Mouse (Mus musculus) thymus, postnatal 25 days (tissue): Measurements from ENCODE around the gene Uba1y.
"Not testable (repeated sequence)": the region's sequence is repeated elsewhere in the genome, so short reads cannot be mapped to it uniquely, and the experiment has no call there.

Source experiments
- DNase-seq: peaks from one replicate; pipeline ENCODE4 v3.0.0; 2022

Gene Uba1y

GRCm38 (mm10) chrY:818396-818795 lies at the start of gene Uba1y:
TSS of gene Uba1y (plus strand) at chrY:818649.
- no peak for DNase-seq

DNA sequence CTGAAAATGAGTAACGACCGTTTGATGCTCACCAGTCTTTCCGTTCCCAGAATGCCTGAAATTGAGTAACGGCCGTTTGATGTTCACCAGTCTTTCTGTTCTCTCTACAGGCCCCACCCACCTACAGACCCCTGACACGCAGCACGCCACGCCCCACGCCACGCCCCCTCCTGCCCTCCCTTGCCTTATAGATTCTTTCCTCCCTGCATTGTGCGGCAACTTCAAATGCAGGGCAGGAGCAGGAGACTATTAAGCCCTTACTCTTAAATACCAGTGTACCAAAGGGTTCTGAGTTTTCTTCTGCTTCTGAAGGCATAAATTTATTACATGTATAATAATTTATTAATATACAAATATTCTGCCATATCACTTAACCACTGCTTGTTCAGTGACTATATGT lies 21.1 kb upstream of the Uba1y start, which contains the start of gene Zfy1:
Gene Zfy1, minus strand, starts transcription at position 101 of the 400 bp plus-strand sequence.
- not testable (repeated sequence) for DNase-seq

- DNase-seq = no peak
Measured at GRCm38 (mm10) chrY:808991-809661, 9.3 kb upstream of the Uba1y start.

GRCm38 (mm10) chrY:872404-872803 lies 54.0 kb downstream of the Uba1y start:
- DNase-seq = no peak

GRCm38 (mm10) chrY:872855-873549 lies 54.6 kb downstream of the Uba1y start:
- no peak for DNase-seq
